Mouse (Mus musculus) midbrain, embryonic 14.5 days (tissue): ENCODE measurements around the gene Igf2bp2. TPM values are rescaled to one million over a fixed set of nuclear protein-coding genes. Genes with fewer than 3 reads are reported as not detected.

Source experiments
- ATAC-seq: fragments of 200-750 bp; cut with Nextera tagmentation; 2 replicates; pipeline ENCODE4 v1.8.0; 2017; ENCODE audit warnings: moderate number of reproducible peaks, moderate library complexity; ENCODE audit not compliant: low FRiP score, low TSS enrichment
- DNase-seq: peaks from one replicate; pipeline ENCODE4 v3.0.0-alpha.2; 2015
- H3K27ac ChIP-seq: fragments of 300-500 bp; sonication (generic); replicated peaks from 2 replicates; pipeline ENCODE4 v1.5.1; 2014; ENCODE audit warnings: mild to moderate bottlenecking, low read depth, low read length, moderate library complexity
- H3K27me3 ChIP-seq: fragments of 300-500 bp; sonication (generic); 2 replicates; pipeline ENCODE4 v1.6.1; 2014; ENCODE audit warnings: low read length, control low read depth, mixed read lengths; ENCODE audit not compliant: control insufficient read depth, insufficient read depth
- H3K36me3 ChIP-seq: fragments of 300-500 bp; sonication (generic); 2 replicates; pipeline ENCODE4 v1.6.1; 2014; ENCODE audit warnings: low read length, control low read depth; ENCODE audit not compliant: control insufficient read depth, insufficient read depth
- H3K4me1 ChIP-seq: fragments of 300-500 bp; sonication (generic); 2 replicates; pipeline ENCODE4 v1.6.1; 2014; ENCODE audit warnings: mild to moderate bottlenecking, antibody characterized with exemption, low read length, control low read depth; ENCODE audit not compliant: control insufficient read depth, insufficient read depth
- H3K4me2 ChIP-seq: fragments of 300-500 bp; sonication (generic); 2 replicates; pipeline ENCODE4 v1.6.1; 2014; ENCODE audit warnings: mild to moderate bottlenecking, low read length, moderate library complexity
- H3K4me3 ChIP-seq: fragments of 300-500 bp; sonication (generic); replicated peaks from 2 replicates; pipeline ENCODE4 v1.5.1; 2014; ENCODE audit warnings: low read depth, low read length
- H3K9ac ChIP-seq: fragments of 300-500 bp; sonication (generic); replicated peaks from 2 replicates; pipeline ENCODE4 v1.6.1; 2014; ENCODE audit warnings: mild to moderate bottlenecking, low read length, moderate library complexity
- H3K9me3 ChIP-seq: fragments of 300-500 bp; sonication (generic); 2 replicates; pipeline ENCODE4 v1.6.1; 2016; ENCODE audit warnings: low read length, control low read depth, mixed read lengths; ENCODE audit not compliant: control insufficient read depth
- WGBS: fragments of 180-500 bp; shearing (Covaris S2); extraction: QIAGEN DNeasy Blood & Tissue Kit; methylation state at CpG from one replicate; pipeline ENCODE4 v1.1.7; 2014; 5-methylcytosine and 5-hydroxymethylcytosine counted together
- polyA plus RNA-seq: library from polyadenylated mRNA; unstranded; fragments of >200 nt; fragmentation: Nextera tagmentation; extraction: Ambion mirVana; gene quantifications from 2 replicates; pipeline ENCODE4 v1.2.1, GENCODE M21; 2014

The Igf2bp2 gene
- polyA plus RNA-seq, 1 experiment from 2014 or later, result 20.2 TPM

GRCm38 (mm10) chr16:22106012-22106584, 57.0 kb downstream of the Igf2bp2 start:
- H3K9me3 ChIP-seq, result no peaks in the 10 kb centered on the region
- 87% methylated on average over 6 of the region's 6 CpGs for WGBS
- no peak overlapping the region for H3K4me2 ChIP-seq
- no peak overlapping the region for H3K4me3 ChIP-seq
- DNase-seq (no peak), ATAC-seq (no peak)
- H3K9ac ChIP-seq, result no peak overlapping the region
- H3K4me1 ChIP-seq, result no peaks in the 10 kb centered on the region
- no peaks in the 10 kb centered on the region for H3K36me3 ChIP-seq
- H3K27ac ChIP-seq, result no peak overlapping the region
- H3K27me3 ChIP-seq, result no peaks in the 10 kb centered on the region

- H3K4me1 ChIP-seq, result 0 out of 2 replicates have a peak, but pooled peaks cover 3% of the 10 kb centered on the region
- H3K9me3 ChIP-seq, result no peaks in the 10 kb centered on the region
- WGBS, result 91% methylated on average over 2 of the region's 2 CpGs
- H3K4me3 ChIP-seq, result no peak overlapping the region
- H3K9ac ChIP-seq, result no peak overlapping the region
- H3K4me2 ChIP-seq, result no peak overlapping the region
- H3K27me3 ChIP-seq, result no peaks in the 10 kb centered on the region
- no peak for ATAC-seq
- no peak overlapping the region for H3K27ac ChIP-seq
- no peaks in the 10 kb centered on the region for H3K36me3 ChIP-seq
- DNase-seq, result no peak
Observed at GRCm38 (mm10) chr16:22100067-22100466, 63.0 kb downstream of the Igf2bp2 start.

- Histone ChIP-seq H3K27me3 (no peaks in the 10 kb centered on the region), H3K9ac (no peak overlapping the region), H3K4me2 (no peak overlapping the region), H3K4me3 (no peak overlapping the region), H3K9me3 (no peaks in the 10 kb centered on the region), H3K4me1 (0 out of 2 replicates have a peak, but pooled peaks cover 3% of the 10 kb centered on the region), H3K27ac (0 out of 2 replicates have a peak overlapping the region, but pooled peaks have one; percentile 26), H3K36me3 (no peaks in the 10 kb centered on the region)
- DNase-seq (peak; percentile 19), ATAC-seq (no peak)
- WGBS, result 42% methylated on average over 7 of the region's 7 CpGs
Observed at GRCm38 (mm10) chr16:22097659-22098058, 65.4 kb downstream of the Igf2bp2 start.

GRCm38 (mm10) chr16:22095751-22096150, 67.3 kb downstream of the Igf2bp2 start:
- Histone ChIP-seq H3K9me3 (no peaks in the 10 kb centered on the region), H3K36me3 (no peaks in the 10 kb centered on the region), H3K4me1 (0 out of 2 replicates have a peak, but pooled peaks cover 3% of the 10 kb centered on the region), H3K27me3 (no peaks in the 10 kb centered on the region), H3K4me3 (no peak overlapping the region), H3K27ac (no peak overlapping the region), H3K4me2 (no peak overlapping the region), H3K9ac (no peak overlapping the region)
- ATAC-seq (no peak), DNase-seq (no peak)
- WGBS, result 97% methylated on average over 1 of the region's 1 CpGs

GRCm38 (mm10) chr16:22091255-22091783, 71.8 kb downstream of the Igf2bp2 start:
- H3K9me3 ChIP-seq, result no peaks in the 10 kb centered on the region
- no peak overlapping the region for H3K27ac ChIP-seq
- H3K4me1 ChIP-seq, result no peaks in the 10 kb centered on the region
- no peak overlapping the region for H3K4me2 ChIP-seq
- no peak overlapping the region for H3K9ac ChIP-seq
- H3K27me3 ChIP-seq, result no peaks in the 10 kb centered on the region
- ATAC-seq (no peak), DNase-seq (no peak)
- no peak overlapping the region for H3K4me3 ChIP-seq
- peaks cover 7% of the 10 kb centered on the region; the same call in 1 of the 2 replicates for H3K36me3 ChIP-seq
- 91% methylated on average over 3 of the region's 3 CpGs for WGBS

- no peaks in the 10 kb centered on the region for H3K9me3 ChIP-seq
- WGBS, result 88% methylated on average over 4 of the region's 4 CpGs
- peaks cover 3% of the 10 kb centered on the region; the same call in 1 of the 2 replicates for H3K4me1 ChIP-seq
- H3K27ac ChIP-seq, result no peak overlapping the region
- no peak for ATAC-seq
- H3K36me3 ChIP-seq, result peaks cover 23% of the 10 kb centered on the region; the same call in 1 of the 2 replicates
- no peak overlapping the region for H3K4me3 ChIP-seq
- no peak for DNase-seq
- no peak overlapping the region for H3K9ac ChIP-seq
- H3K4me2 ChIP-seq, result no peak overlapping the region
- H3K27me3 ChIP-seq, result no peaks in the 10 kb centered on the region
Observed at GRCm38 (mm10) chr16:22085411-22085810, 77.7 kb downstream of the Igf2bp2 start.

GRCm38 (mm10) chr16:22080125-22080710, 82.9 kb downstream of the Igf2bp2 start:
- Histone ChIP-seq H3K9me3 (no peaks in the 10 kb centered on the region), H3K4me1 (peaks cover 3% of the 10 kb centered on the region; the same call in 1 of the 2 replicates), H3K27me3 (no peaks in the 10 kb centered on the region), H3K27ac (no peak overlapping the region), H3K4me2 (no peak overlapping the region), H3K36me3 (peaks cover 46% of the 10 kb centered on the region), H3K4me3 (no peak overlapping the region), H3K9ac (no peak overlapping the region)
- DNase-seq, result no peak
- no peak for ATAC-seq
- WGBS, result 94% methylated on average over 12 of the region's 12 CpGs

- peaks cover 45% of the 10 kb centered on the region for H3K36me3 ChIP-seq
- H3K4me2 ChIP-seq, result no peak overlapping the region
- H3K27ac ChIP-seq, result no peak overlapping the region
- no peaks in the 10 kb centered on the region for H3K4me1 ChIP-seq
- no peak overlapping the region for H3K9ac ChIP-seq
- DNase-seq, result no peak
- H3K4me3 ChIP-seq, result no peak overlapping the region
- no peak for ATAC-seq
- no peaks in the 10 kb centered on the region for H3K9me3 ChIP-seq
- no peaks in the 10 kb centered on the region for H3K27me3 ChIP-seq
- 26% methylated on average over 4 of the region's 4 CpGs for WGBS
Observed at GRCm38 (mm10) chr16:22076620-22076941, 86.5 kb downstream of the Igf2bp2 start.
